Mouse (Mus musculus) cerebral cortex, adult 2 months (tissue): Measurements from ENCODE around the gene Acot9.

ENCODE experiments used
- WGBS: fragments of 180-500 bp; shearing (Covaris S2); methylation state at CpG from one replicate; pipeline ENCODE4 v1.1.7; 2018; 5-methylcytosine and 5-hydroxymethylcytosine counted together

Gene Acot9

DNA sequence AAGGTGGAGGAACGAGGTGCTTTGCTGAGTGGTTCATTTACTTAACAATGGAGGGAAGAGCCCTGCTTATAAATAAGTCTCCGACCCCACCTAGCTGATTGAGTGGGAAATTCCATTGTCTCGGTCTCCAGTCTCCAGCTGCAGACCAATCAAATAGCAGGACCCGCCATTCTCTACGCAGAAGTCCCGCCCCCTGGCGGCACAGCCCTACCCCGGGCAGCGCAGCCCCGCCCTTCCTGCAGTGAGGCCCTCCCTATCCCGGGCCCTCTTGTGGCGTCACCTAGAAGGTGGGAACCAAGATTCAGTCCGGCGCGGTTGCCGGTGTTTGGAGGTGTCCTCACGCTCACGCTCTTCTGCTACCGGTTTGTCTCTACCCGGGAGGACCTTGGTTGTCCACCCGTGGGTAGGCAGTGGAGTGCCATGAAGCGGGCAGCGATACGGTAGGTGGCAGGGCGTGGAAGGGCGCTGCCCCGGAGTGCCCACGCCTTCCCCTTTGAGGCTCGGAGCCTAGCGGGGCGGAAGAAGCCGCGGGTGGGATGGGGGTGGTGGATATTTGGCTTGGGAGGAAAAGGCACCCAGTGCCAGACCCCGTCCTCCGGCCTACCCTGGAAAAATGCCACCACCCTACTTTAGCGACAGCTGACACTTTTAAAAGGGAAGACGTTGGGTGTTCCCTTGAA lies at the start of gene Acot9:
Gene Acot9, plus strand, starts transcription at position 209 of the 680 bp plus-strand sequence.
- 2% methylated on average over 37 of the region's 37 CpGs for WGBS

GRCm38 (mm10) chrX:155214291-155215136 lies 47.7 kb upstream of the Acot9 start:
- 72% methylated on average over 5 of the region's 5 CpGs for WGBS

DNA sequence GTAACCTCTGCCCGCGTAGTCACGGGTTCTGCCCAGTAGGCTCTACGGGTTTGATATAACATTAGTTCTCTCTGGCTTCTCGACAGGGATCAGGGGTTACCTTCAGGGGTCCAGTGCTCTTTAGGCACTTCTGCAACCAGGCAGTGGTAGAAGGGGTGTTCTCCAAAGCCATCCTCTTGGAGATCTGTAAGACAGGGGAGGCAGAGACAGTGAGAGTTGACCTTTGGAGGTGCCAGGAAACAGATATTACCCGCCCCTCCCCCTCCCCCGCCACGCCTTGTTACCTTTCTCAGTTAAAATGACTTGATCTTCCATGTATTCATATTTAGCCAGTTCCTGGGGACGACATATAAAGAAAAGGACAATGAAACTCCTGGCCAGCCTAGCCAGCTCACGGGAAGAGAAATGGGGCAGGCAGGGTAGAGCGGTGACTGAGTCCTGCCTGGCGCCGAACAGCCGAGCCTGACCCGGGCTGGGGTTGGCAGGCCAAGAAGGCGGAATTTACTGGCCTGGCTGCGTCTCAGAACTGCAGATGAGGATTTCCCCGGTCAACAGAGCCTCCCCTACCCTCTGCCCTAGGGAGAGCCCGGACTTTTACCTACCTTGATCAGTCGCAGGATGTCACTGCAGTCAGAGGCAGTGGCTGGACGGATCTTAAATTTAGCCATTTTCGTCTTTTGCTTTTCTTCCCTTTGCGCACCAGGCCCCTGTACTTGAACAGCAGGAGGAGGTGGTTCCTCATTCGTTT lies 46.6 kb upstream of the Acot9 start:
- WGBS: 16% methylated on average over 22 of the region's 24 CpGs

- 6% methylated on average over 26 of the region's 26 CpGs for WGBS
Measured at GRCm38 (mm10) chrX:155216271-155216670, 46.0 kb upstream of the Acot9 start, which contains the start of gene Sat1. Gene Sat1, minus strand, starts transcription at chrX:155216449.

DNA sequence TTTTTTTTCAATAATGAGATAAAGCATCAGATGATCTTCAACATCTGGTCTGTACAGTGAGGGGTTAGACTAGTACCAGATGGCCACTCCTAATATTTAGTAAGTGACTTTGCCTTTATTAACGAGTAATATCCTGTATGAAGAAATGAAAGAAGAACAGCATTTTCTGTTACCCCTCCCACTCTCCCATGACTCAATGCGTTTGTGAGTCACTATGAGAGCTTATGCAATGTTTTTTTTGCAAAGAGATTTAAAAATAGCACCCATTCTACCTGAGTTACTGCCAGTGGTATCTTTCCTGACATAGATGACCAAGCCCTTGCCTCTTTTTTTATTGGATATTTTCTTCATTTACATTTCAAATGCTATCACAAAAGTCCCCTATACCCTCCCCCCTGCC lies 44.0 kb upstream of the Acot9 start:
- WGBS: 55% methylated on average over 2 of the region's 2 CpGs

DNA sequence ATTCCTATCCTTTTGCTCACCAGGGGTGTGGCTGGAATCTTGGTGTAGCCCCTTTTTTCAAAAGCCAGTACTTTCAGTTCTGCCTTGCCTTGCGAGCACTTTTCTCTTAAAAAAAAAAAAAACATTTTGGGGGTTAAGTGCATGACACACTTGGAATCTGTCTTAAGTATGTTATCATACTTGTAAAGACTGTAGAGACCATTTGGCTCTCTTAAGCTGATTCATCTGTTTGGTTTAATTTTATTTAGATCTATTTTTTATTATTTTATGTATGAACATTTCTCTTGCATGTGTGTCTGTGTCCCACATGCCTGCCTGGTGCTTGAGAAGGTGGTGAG lies 641 bp downstream of the Acot9 start:
- 4% methylated on average over 1 of the region's 1 CpGs for WGBS

DNA sequence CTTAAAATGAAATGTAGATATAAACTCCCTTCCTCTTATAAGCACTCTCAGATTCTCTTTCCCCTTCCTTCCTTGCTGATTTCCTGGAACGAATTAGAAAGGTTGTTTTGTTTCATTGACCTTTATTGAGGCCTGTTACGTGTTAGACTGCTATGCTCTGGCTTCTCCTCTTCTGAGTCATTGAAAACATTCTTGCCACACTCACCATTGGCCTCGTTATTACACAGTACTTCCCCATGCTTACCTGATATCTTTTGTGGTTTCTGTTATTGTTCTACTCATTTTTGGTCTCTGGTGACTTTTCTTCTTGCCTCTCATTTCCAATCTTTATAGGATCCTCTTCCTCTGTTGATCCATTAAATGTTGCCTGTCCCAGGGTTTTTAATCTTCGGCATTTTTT lies 16.2 kb downstream of the Acot9 start:
- 82% methylated on average over 4 of the region's 4 CpGs for WGBS

DNA sequence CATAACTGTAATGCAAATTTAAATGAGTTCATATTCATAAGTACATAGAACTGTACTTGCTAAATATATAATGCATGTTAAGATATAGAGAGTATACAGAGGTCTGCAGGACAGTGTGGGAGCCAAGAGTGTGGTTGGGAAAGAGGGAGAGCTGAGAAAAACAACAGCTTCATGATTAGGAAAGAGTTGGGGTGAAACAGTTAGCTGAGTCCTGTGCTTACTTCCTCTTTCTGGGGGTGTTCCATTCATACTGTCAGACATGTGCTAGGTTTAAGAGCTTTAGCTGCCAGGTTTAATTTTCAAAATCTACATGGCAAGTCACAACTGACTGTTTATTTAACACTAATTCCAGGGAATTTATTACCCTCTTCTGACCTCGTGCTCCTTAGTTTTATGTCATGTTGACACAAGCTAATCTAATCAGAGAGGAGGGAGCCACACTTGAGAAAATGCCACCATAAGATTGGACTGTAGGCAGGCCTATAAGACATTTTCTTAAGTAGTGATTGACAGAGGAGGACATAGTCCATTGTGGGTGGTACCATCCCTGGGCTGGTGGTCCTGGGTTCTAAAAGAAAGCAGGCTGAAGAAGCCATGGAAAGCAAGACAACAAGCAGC lies 18.3 kb downstream of the Acot9 start:
- 57% methylated on average over 1 of the region's 1 CpGs for WGBS

DNA sequence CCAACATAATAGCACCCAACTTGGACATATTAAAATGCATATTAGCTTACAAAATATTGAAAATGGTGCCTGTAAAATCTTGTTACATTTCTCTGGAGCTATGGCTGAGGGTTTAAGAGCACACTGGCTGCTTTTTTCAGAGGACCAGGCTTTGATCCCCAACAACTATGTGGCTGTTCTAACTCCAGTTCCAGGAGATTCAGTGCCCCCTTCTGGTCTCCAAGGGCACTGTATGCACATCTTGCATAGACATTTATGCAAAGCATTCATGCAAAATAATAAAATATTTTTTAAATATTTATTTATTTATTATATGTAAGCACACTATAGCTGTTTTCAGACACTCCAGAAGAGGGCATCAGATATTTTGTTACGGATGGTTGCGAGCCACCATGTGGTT lies 44.1 kb downstream of the Acot9 start:
- WGBS: 98% methylated on average over 2 of the region's 2 CpGs

DNA sequence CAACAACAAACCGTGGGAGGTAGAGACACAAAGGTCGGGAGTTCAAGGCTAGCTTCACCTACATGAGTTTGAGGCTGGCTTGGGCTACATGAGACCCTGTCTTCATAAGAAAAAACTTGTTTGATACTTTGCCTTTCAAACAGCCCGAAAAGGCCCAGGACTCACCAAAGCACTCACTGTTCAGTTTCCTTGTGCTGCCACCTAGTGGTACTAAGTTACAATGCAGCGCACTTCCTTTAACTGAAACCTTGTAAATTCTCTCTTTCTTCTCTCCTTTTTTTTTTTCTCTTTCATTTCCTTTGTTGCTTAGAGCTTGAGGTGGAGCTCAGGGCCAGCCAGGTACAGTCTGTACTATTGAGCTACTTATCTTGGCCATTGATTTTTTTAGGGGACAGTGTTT lies 55.8 kb downstream of the Acot9 start:
- WGBS: 26% methylated on average over 4 of the region's 4 CpGs

DNA sequence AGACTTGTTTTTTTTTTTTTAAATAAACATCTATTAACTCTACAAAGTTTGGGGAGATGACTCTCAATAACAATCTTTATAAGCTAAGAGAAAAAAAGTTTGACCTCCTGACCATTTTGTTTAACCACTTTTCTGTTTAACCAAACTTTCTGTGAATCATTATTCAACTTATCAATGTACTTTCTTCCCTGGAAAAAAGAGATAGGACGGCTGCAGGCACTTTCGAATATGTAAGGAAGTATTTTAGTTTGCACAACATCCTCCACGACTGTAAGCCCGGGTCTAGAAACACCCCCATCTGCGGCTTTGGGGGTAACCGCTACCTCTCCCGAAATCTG lies 75.3 kb downstream of the Acot9 start:
- WGBS: 5% methylated on average over 7 of the region's 7 CpGs

GRCm38 (mm10) chrX:155337905-155338721 lies 75.9 kb downstream of the Acot9 start:
- 3% methylated on average over 49 of the region's 49 CpGs for WGBS

DNA sequence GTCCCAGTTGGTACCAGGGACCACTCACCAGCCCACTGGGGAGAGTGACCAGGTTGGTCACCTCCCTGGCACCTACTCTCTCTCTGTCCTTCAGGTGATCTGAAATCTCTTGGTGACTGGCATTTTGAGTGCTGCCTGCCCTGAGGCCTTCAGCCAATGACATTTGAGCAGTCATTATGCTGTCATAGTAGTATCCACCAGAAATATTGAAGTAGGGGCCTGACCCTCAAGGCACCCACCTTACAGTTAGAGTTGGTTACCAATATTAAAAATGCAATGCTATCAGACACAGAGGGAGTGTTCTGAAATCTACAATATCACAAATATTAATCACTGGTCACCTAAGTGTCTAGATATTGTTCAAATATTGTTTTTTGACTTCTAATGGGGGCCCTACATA lies 78.4 kb downstream of the Acot9 start, which contains the start of gene Prdx4:
Gene Prdx4, minus strand, starts transcription at position 101 of the 400 bp plus-strand sequence.

GRCm38 (mm10) chrX:155346249-155346648 lies 84.0 kb downstream of the Acot9 start:
- 87% methylated on average over 2 of the region's 2 CpGs for WGBS
